Mouse (Mus musculus) neutrophil, adult 59 days (primary cell): ENCODE measurements around the gene Plscr2. TPM values are rescaled to one million over a fixed set of nuclear protein-coding genes. Genes with fewer than 3 reads are reported as not detected.

Experiments
- total RNA-seq, 2 experiments: library from RNA; stranded (reverse); gene quantifications; 1 replicate in 1 of 2; 2 replicates in 1 of 2; pipeline ENCODE4 v1.2.4; 2023

Plscr2 gene
- total RNA-seq, result under 1 TPM; 0.26 to 0.80 TPM

DNA sequence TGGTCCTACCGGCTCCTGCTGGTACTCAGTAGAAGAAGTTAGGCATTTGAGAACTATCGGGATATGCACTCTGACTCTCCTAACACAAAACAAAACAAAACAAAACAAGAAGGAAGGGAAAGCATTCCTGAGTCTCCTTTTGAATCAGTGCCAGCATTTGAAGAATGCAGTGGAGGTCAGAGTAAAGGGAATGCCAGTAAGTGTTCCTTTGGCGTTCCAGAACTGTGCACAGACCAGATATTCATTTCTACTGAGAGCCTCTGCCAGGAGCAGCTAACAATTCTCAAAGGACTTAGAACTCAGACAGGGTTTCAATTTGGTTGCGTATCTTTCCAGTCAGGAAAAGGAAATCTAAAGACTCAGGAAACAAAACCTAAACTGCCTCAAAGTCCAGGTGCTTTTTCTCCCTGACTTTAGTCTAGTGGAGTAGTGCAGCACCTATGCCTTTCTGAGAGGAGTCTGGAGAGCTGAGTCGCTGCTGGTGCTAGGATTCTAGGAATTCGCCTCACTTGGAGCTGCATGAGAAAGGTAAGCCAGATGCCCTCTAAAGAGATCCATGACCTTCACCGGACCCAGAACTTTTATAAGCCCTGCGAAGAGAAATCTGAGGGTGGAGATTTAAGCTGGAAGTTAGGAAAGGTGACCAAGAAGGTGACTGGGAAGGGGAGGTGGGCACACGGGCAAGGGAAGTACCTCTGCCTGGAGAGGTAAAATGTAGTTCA lies at the start of gene Plscr2:
Gene Plscr2, plus strand, starts transcription at position 117 of the 722 bp plus-strand sequence.

DNA sequence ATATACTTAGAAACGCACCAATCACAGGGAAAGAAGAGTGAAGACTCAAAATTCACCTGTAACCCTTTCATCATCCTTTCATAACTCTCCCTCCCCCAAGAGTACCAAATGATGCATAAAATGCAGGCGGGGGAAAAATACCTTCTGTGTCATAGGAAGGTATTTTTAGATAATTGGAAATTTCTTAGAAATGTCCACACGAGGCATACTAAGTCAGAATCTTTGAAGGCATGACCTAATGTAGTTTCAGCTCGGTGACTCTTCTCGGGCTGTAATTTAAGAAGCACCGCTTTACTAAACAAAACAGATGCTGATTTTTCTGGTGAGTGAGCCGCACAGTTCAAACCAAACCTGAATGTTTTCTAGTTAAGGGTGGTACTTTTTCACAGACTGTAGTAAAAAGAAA lies 26.0 kb upstream of the Plscr2 start, which contains the start of gene Plscr1:
Gene Plscr1, plus strand, starts transcription at position 304 of the 406 bp plus-strand sequence.

DNA sequence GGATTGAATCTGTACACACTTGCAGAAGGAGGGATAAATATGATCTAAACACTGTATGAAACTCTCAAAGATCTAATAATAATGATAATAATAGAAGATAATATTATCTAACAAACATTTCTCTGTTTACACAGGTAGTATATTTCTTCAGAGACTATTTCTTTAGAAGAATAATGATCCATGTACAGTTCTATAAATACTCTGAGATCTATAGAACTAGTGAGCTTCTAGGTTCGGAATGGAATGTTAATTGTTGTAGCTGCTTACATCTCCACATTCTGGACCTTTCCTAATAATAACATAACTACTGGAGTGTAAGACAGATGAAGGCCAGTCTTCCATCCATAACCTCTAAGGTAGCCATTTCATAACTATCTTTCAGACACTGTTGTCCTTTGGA lies 33.7 kb downstream of the Plscr2 start, which contains the start of gene 1700057G04Rik:
Gene 1700057G04Rik, plus strand, starts transcription at position 301 of the 400 bp plus-strand sequence.

Other genes starting within 250 kb of the Plscr2 start
- not detected for gene Plscr5, start 82.7 kb upstream of the Plscr2 start, total RNA-seq
- gene Plscr1, start 25.9 kb upstream of the Plscr2 start, total RNA-seq, result 10 to 100 TPM; 83.9 to 87.5 TPM
- not detected for gene 1700057G04Rik, start 33.8 kb downstream of the Plscr2 start, total RNA-seq
- under 1 TPM; 0.15 to 0.44 TPM for gene Plscr4, start 181.8 kb downstream of the Plscr2 start, total RNA-seq